Mouse (Mus musculus) gastrocnemius, postnatal 10 days (tissue): ENCODE data around the gene Xpa. TPM values are rescaled to one million over a fixed set of nuclear protein-coding genes. Genes with fewer than 3 reads are reported as not detected.

Experiments
- DNase-seq: peaks from one replicate; pipeline ENCODE4 v3.0.0; 2021; ENCODE audit warnings: mixed read lengths
- total RNA-seq, 2 experiments: library from RNA; stranded (reverse); gene quantifications; 2 replicates each; pipeline ENCODE4 v1.2.3; 2021

Xpa gene
- total RNA-seq, 2 experiments from 2014 or later: 10.2 to 12.2 TPM

DNA sequence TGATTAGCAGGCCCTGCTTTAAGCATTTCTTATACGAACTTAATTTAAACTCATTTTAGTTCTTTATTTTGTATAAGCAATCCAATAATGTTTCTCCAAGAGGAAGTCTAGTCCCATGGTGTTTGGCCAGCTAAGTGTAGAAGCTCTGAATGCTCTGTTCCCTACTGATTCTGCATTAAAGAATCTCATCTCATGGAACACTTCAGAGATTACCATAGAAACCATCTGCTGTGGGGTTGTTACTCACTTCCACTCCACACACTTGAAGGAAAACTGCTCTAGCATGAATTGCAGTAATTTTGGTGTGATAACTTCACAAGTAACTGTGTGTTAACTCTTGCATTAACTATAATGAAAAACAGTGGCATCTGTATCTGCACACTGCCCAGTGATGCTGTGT lies 49.2 kb downstream of the Xpa start:
- no peak for DNase-seq

DNA sequence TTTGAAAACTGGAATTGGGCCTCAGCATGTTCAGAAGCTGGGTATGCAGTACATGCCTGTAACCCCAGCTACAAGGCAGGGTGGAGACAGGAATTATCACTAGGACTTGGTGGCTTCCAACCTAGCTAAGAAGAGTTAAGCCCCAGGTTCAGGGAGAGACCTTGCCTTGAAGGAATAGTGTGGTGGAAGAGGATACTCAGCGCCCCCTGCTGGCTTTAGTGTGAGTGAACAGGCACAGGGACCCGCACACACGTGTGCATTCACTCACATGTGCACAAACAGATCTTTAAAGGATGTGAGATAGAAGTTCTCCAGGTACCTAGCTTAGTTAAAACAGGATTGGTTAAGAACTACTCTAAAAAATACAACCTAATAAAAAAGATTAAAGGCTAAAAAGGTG lies 51.8 kb downstream of the Xpa start:
- DNase-seq: no peak

DNA sequence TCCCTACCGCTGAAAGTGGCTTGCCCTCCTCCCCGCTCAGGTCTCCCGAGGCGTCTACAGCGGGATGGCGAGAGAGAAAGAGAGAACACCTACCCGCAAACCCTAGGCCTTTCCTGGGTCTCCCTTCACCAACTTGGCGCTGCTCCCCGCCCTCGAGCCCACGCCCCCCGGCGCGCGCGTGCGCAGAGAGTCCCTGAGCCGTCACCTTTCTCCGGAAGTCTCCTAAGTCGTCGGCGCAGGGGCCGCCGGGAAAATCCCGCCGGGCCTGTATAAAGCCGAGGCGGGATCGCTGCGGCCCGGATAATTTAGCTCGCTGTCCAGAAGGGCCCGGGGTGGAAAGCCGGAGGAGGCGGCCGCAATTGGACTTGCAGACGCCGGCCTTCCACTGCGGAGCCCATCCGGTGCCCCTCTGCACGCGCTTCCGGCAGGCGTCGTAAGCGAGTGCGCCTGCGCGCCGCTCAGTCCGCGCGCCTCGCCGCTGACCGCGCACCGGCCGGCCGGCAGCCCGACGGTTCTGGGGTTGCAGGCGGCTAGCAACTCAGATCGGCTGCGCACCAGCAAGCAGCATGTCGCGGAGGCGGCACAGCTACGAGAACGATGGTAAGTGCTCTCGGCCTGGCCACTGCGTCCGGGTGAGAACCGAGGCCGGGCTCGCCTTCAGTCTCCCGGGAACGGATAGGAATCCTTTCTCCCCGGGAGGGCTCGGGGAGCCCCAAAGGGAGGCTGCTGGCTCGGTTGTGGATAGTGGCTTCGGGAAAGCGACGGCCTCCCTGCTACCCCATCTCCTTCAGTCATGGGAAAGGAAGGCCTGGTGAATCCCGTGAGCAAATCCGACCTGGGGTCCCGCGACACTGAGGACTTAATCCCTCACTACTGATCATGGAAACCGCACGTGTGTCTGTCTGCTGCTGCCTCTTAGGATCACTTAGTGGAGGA lies 57.6 kb downstream of the Xpa start, which contains the start of the genes Ncbp1 and Tstd2:
Gene Ncbp1 (plus strand): TSS at position 327 of the 936 bp plus-strand sequence.
Gene Tstd2 (minus strand): TSS at position 408 of the 936 bp plus-strand sequence.
- DNase-seq: peak; percentile 93

DNA sequence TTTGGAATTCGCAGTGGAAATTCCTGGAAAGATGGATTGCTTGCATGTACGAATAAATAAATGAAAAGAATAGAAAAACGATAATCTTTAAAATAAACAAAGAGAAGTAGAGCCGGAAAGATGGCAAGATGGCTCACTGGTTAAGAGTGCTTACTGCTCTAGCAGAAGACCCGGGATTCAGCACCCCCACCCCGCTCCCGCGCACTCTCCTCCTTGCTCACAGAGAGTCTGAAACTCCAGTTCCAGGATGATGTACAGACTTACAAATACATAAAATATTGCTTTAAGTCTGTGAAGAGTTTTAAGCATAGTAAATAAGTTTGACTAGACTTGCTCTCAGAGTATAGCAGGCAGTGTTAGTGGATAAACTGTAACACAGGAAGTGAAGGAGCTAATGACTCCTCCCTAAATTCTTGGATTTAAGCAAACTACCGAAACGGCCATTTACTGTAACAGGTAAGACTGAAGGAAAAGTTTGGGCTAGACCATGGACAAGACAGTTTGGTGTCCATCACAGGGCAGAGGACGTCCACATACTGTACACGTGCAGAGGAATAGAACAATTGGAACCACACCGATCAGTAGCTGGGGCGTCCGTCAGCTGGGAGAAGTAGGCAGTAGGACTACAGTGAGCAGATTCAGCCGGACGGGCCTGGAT lies 58.4 kb downstream of the Xpa start:
- DNase-seq: no peak

DNA sequence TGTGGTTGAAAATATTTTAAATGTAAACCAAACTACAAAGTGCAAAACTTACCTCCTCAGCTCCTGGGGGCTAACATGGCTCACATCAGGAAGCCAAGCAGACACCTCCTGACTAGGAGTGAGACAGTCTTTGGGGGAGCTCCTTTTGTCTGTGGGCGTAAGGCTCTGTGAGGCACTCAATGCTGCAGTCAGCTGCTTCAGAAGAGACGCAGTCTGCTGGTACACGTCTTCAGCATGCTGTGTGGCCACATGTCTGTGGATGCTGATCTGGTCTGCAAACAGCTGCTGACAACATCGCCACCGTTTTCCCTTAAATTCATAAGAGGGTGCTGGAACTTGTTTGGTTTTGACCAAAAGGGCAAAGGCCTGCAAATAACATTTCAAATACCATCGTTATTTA lies 64.3 kb downstream of the Xpa start:
- DNase-seq: no peak

DNA sequence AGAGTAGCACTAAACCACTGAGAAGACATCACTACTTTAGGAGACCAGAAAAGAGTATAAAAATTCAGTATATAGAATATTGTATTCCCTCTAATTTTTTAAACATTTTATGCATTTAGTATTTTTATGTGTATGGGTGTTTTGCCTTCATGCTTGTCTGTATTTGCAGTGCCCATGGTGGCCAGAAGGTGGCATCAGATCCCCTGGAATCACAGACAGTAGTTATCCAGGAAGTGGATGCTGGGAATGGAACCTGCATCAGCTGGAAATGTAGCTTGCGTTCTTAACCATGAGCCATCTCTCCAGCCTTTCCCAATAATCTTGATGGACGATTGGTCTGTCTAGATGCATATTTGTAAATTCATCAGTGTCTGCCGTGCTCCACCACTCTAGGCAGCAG lies 65.9 kb downstream of the Xpa start:
- DNase-seq: peak; percentile 43

DNA sequence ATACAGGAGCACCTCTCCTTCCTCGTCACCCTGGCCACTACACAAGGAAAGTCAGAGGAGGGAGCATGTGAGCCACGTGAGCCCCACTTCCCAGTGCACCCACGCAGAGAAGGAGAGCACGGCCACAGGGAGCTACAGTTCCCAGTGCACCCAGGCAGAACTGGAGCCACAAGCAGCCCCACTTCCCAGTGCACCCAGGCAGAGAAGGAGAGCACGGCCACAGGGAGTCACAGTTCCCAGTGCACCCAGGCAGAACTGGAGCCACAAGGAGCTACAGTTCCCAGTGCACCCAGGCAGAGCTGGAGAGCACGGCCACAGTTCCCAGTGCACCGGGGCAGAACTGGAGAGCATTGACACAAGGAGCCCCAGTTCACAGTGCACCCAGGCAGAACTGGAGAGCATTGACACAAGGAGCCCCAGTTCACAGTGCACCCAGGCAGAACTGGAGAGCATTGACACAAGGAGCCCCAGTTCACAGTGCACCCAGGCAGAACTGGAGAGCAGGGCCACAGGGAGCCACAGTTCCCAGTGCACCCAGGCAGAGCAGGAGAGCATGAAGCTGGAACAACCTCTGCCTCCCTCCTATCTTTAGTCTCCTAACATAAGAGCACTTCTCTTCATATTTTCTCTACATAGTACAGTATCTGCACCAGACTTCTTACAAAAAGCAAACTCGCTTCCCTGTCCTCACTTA lies 66.7 kb downstream of the Xpa start:
- DNase-seq: no peak

DNA sequence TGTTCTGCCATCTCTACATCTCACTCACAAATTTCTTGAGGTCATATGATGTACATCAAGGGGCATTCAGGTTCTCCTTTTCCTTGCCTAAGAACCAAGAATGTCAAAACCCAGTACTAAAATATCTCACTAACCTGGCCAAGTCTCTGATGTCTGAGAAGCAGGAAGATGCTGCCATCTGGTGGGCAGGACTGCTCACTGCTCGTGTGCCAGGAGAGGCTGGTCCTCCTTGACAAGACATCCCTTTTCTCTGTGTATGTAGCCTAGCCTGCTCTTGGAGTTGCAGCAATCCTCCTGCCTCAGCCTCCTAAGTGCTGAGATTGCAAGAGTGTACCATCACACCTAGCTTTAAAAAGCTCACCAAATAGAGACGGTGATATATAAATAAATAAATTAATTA lies 69.6 kb downstream of the Xpa start:
- DNase-seq: peak; percentile 72

DNA sequence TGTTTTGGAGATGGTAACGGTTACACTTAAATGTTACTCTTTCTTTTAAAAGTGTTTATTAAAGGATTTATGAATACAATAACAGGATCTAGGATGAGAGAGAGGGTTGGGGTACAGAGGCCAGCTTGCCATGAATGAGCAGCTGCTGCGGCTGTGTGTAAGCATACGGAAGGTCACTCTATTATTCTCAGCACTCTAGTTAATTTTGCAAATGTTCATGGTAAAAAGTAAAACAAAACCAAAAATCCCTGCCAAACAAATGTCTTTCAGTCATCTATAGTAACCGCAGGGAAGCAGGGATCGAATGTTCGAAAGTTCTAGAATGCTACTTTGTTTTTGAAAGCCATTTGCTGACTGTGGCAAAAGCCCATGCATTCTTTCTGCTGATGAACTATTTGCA lies 72.8 kb downstream of the Xpa start:
- no peak for DNase-seq

DNA sequence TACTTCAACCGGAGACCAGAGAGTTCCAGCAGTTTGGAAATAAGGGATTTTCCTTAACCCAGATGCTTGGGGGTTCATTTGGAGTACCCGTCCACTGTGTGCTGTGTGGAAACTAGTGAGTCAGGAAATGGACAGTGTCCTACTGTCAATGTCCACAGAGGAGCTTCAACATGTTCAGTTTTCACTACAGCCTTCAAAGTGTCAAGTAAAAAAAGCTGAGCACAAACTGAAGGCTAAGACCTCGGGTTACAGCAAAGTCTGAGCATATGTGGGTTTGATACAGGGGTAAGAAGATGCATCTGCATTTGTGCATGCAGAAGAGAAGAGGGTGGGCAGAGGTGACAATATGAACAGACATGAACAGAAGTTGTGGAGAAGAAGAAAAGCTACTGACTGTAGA lies 75.3 kb downstream of the Xpa start:
- no peak for DNase-seq

DNA sequence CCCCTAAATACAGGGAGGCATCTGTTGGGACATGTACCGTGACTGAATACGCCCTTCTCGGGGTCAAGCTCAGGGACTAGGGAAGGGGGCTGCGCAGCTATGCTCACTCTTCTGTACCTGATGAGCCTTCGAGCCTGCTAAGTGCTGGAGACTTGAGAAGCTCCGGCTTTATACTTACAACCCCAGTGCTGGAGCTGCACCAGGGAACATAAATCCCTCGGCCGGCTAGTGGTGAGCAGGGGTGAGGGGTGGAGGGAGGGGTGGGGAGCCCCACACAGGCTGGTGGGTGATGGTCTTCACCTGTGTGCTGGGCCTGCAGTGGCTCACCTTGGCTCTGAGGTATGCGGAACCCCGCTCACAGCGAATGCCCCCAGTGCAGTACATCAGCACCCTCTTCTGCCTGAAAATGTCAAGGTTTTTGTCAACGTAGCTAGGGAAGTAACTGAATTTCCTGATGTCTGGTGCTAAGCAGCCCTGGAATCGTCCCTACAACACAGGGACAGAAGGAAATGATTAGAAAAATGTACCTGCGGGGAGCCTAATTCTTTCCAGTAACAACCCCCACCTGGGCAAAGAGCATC lies 76.5 kb downstream of the Xpa start:
- no peak for DNase-seq

DNA sequence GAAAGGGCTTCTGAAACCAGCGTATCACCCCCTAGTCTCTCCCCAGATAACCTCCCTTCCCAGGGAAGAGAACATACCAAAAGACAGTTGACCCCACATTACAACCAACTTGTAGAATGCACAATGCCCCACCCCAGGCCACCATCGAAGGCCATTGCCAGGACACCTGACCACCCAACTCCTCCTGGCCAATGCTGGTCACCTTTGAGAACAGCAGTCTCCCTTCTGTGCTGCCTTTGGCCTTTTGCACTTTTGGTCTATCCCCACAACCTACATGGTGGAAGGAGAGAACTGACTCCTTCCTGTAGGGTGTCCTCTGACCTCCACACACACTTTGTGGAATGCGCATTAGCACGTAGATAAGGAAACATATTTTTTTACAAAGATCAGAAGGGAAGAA lies 78.6 kb downstream of the Xpa start:
- DNase-seq: no peak

DNA sequence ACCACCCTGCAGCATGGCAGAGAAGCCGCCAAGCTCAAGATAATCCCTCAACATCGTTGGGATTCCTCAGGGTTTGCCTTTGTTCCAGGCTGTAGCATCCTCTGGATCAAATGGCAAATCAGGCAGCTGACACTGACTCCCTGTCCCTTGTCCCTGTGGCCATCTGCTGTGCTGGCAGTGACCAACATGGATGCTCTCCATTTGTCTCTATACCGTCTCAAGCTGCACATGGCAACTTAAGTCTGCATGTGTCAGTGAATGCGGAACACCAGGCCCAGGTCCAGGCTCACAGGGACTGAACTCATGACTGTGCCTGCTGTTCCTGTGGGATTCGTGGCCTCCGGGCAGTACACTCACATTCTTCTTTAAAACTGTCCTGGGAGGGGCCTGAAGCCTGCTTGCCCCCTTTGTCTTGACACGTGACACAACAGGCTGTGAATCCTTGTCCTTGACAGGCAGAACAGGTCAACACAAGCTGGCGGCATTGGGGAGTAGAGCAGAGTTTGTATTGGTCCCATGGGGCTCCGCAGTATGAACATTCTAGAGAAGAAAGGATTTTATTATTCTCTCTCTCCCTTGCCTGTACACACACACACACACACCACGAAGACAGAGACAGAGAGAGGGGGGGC lies 79.5 kb downstream of the Xpa start:
- DNase-seq: no peak

DNA sequence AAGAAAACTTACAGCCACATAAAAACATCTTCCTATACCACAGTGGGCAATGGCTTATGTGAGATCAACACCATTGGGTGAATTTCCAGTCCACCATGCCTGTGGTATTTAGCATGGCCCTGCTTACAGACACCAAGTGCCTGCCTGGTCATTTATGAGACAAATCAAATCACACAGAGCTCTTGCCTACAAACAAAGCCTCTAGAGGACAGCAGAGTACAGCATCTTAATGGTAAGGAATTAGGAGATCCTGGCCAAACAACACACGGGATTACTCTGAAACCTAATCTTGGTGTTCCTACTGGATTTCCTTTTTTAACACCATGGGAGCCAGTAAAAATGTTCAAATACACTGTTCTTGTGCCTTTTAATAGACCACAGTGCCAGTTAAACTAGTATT lies 80.8 kb downstream of the Xpa start:
- no peak for DNase-seq

DNA sequence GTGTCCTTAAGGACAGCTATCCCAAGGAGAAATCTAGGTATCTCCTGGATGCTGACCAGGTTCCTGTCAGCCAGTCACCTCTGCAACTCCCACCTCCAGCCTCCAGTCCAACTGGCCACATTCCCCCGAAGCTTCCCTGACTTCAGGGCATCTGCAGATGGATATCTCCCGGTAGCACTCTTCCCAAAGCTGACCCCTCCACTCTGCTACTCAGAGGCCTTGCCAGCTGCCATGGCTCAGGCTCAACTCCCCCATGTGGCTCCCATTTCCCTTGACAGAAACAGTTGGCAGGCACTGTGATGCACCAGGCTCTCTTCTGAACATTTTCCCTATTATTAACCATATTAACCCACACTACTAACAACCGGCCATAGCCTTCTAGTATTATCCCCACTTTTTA lies 84.8 kb downstream of the Xpa start:
- no peak for DNase-seq

DNA sequence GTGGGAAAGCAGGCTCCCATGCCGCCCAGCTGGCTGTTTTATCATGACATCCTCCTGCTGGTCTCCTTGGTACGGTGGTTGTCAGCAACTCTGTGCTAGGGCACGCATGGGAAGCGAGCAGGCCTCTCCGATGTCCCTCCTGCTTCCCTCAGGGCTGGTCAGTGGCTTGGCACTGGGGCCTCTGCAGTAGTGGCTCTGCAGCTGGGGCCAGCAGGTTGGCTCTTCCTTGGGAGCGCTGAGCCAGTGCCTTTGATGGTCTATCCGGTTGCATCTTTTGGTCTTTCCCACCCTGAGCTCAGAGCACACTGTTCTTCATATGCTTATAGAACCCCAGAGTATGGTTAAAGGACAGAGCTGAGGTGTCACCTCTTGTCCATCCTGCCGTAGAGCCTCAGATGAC lies 86.0 kb downstream of the Xpa start:
- DNase-seq: no peak

Other genes starting within 250 kb of the Xpa start
- 10 to 100 TPM; 12.6 to 15.4 TPM for gene Tdrd7, start 231.0 kb downstream of the Xpa start, total RNA-seq
- gene Tmod1, start 157.4 kb downstream of the Xpa start, total RNA-seq: 100 to 1,000 TPM; 251 to 256 TPM
- 10 to 100 TPM; 17.0 to 21.3 TPM for gene Ncbp1, start 57.7 kb downstream of the Xpa start, total RNA-seq
- 10 to 100 TPM in 1 of 2 experiments, 1 to 10 TPM in 1; 9.5 to 16.8 TPM for gene Tstd2, start 57.6 kb downstream of the Xpa start, total RNA-seq
- not detected for gene Foxe1, start 147.3 kb upstream of the Xpa start, total RNA-seq
- 1 to 10 TPM; 3.5 to 4.0 TPM for gene Trmo, start 193.1 kb upstream of the Xpa start, total RNA-seq
- 1 to 10 TPM in 1 of 2 experiments, not detected in 1; 1.7 TPM for gene Hemgn, start 217.2 kb upstream of the Xpa start, total RNA-seq